Mouse (Mus musculus) adrenal gland (tissue): Measurements from ENCODE around the gene Ica1l.

Source experiments
- intact Hi-C: fragments of 180-260 bp; cut with DNase I; formaldehyde crosslinking; loops from one replicate; pipeline ENCODE4 v1.15.1; 2025

The Ica1l gene

GRCm38 (mm10) chr1:59966171-59966785 is 76.7 kb downstream of the Ica1l start:
- intact Hi-C loops: loop anchor here (2.0 kb wide), 1 partner anchor 83 kb away; no protein-coding TSS in a partner anchor

GRCm38 (mm10) chr1:59959941-59960340 is 83.0 kb downstream of the Ica1l start:
- intact Hi-C loops: no loop called here

- intact Hi-C loops: no loop called here
Measured at GRCm38 (mm10) chr1:59957206-59957605, 85.8 kb downstream of the Ica1l start.

GRCm38 (mm10) chr1:59947509-59947908 is 95.5 kb downstream of the Ica1l start:
- intact Hi-C loops: no loop called here

GRCm38 (mm10) chr1:59945969-59946368 is 97.0 kb downstream of the Ica1l start:
- intact Hi-C loops: no loop called here

GRCm38 (mm10) chr1:59943825-59944224 is 99.2 kb downstream of the Ica1l start:
- intact Hi-C loops: no loop called here

GRCm38 (mm10) chr1:59942057-59942790 is 100.8 kb downstream of the Ica1l start:
- intact Hi-C loops: no loop called here

- intact Hi-C loops: no loop called here
Measured at GRCm38 (mm10) chr1:59941063-59941462, 101.9 kb downstream of the Ica1l start.

- intact Hi-C loops: no loop called here
Measured at GRCm38 (mm10) chr1:59932991-59933390, 110.0 kb downstream of the Ica1l start.
